Mouse (Mus musculus) G1E (cell line): Measurements from ENCODE around the gene BC035044. TPM values are rescaled to one million over a fixed set of nuclear protein-coding genes. Genes with fewer than 3 reads are reported as not detected.
"Not testable (repeated sequence)": the region's sequence is repeated elsewhere in the genome, so short reads cannot be mapped to it uniquely, and the experiment has no call there.

Experiments
- ATAC-seq: 2 replicates; pipeline ENCODE4 v1.8.0; 2016; ENCODE audit warnings: mild to moderate bottlenecking; ENCODE audit not compliant: insufficient number of reproducible peaks, poor library complexity, low FRiP score, severe bottlenecking; ENCODE audit errors: extremely low read depth
- DNase-seq: peaks from one replicate; pipeline ENCODE4 v3.0.0; 2012; ENCODE audit warnings: low spot score
- H3K27me3 ChIP-seq: 2 replicates; pipeline ENCODE4 v1.6.1; 2012; ENCODE audit warnings: mild to moderate bottlenecking, low read length, inconsistent platforms; ENCODE audit not compliant: insufficient read depth
- H3K36me3 ChIP-seq: replicated peaks from 2 replicates; pipeline ENCODE3; 2012; ENCODE audit warnings: mild to moderate bottlenecking, inconsistent platforms
- H3K4me1 ChIP-seq: 2 replicates; pipeline ENCODE4 v1.6.1; 2012; ENCODE audit warnings: low read depth, low read length, inconsistent platforms, mixed read lengths; ENCODE audit not compliant: insufficient read depth
- H3K4me3 ChIP-seq: 2 replicates; pipeline ENCODE4 v1.5.1; 2012; ENCODE audit warnings: low read depth, mild to moderate bottlenecking, inconsistent platforms, low read length, moderate library complexity, mixed read lengths
- H3K9me3 ChIP-seq: replicated peaks from 2 replicates; pipeline ENCODE4 v1.6.1; 2012; ENCODE audit warnings: inconsistent platforms
- CTCF ChIP-seq: IDR thresholded peaks from 2 replicates; pipeline ENCODE4 v1.5.1; 2012; ENCODE audit warnings: low read depth, low read length, inconsistent platforms, mixed read lengths
- GATA1 ChIP-seq: IDR thresholded peaks from 2 replicates; pipeline ENCODE4 v1.6.1; 2012; ENCODE audit warnings: borderline replicate concordance, low read length, inconsistent platforms, mixed read lengths
- GATA2 ChIP-seq: IDR thresholded peaks from 2 replicates; pipeline ENCODE4 v1.6.1; 2012; ENCODE audit warnings: low read depth, low read length, inconsistent platforms, borderline replicate concordance
- POLR2AphosphoS5 ChIP-seq: IDR thresholded peaks from 2 replicates; pipeline ENCODE4 v1.6.1; 2012; ENCODE audit warnings: low read depth, low read length, inconsistent platforms; ENCODE audit not compliant: insufficient replicate concordance
- TAL1 ChIP-seq: conservative IDR thresholded peaks from 2 replicates; pipeline ENCODE4 v1.6.1; 2012; ENCODE audit warnings: low read depth, low read length, inconsistent platforms, mixed read lengths
- polyA plus RNA-seq: library from polyadenylated mRNA; stranded (reverse); fragments of >175 nt; gene quantifications from 2 replicates; pipeline ENCODE4 v1.2.3, GENCODE M21; 2012
- total RNA-seq, 2 experiments: library from RNA; stranded (forward) in 1 of 2; stranded (reverse) in 1 of 2; fragments of 200-1000 nt in 1 of 2; fragments of >200 nt in 1 of 2; fragmentation: Nextera tagmentation in 1 of 2; gene quantifications; 2 replicates each; pipeline ENCODE4 v1.2.3; 2014 to 2017

Gene BC035044
- total RNA-seq (2014; fragmentation: Nextera tagmentation) (not detected in 2 replicates), total RNA-seq (2017) (0.05 TPM in 1 of 2 replicates, not detected in the other), polyA plus RNA-seq (not detected in 2 replicates)

GRCm38 (mm10) chr6:128890948-128891355, at the start of gene BC035044:
BC035044 (minus strand) TSS chr6:128891126.
- DNase-seq (no peak), ATAC-seq (no peak)
- H3K9me3 ChIP-seq = peaks cover 22% of the 10 kb centered on the region
- H3K4me1 ChIP-seq = no peaks in the 10 kb centered on the region
- H3K4me3 ChIP-seq = no peak within 1 kb of the TSS
- H3K36me3 ChIP-seq = no peaks in the 10 kb centered on the region
- no peaks in the 10 kb centered on the region for H3K27me3 ChIP-seq
- TF ChIP-seq TAL1 (no peak), GATA1 (no peak), GATA2 (no peak), CTCF (no peak), POLR2AphosphoS5 (no peak)

- H3K36me3 ChIP-seq, H3K9me3 ChIP-seq, DNase-seq, H3K27me3 ChIP-seq, H3K4me3 ChIP-seq, ATAC-seq, H3K4me1 ChIP-seq: not testable (repeated sequence)
These were observed 45.2 kb upstream of the BC035044 start for GRCm38 (mm10) chr6:128935889-128936665.

- not testable (repeated sequence) for DNase-seq, H3K4me3 ChIP-seq, H3K36me3 ChIP-seq, H3K4me1 ChIP-seq, H3K27me3 ChIP-seq, ATAC-seq
- H3K9me3 ChIP-seq = peaks cover 15% of the 10 kb centered on the region
These were observed 43.2 kb upstream of the BC035044 start, which contains the start of gene Clec2g for GRCm38 (mm10) chr6:128934081-128934480. Clec2g (plus strand) TSS chr6:128934381.

- Histone ChIP-seq H3K36me3 (no peaks in the 10 kb centered on the region), H3K4me1 (no peaks in the 10 kb centered on the region), H3K27me3 (no peaks in the 10 kb centered on the region), H3K9me3 (peaks cover 15% of the 10 kb centered on the region), H3K4me3 (no peak overlapping the region)
- DNase-seq = no peak
- ATAC-seq = no peak
- TF ChIP-seq POLR2AphosphoS5 = no peak
- TF ChIP-seq TAL1 = no peak
- no peak for TF ChIP-seq GATA1
These were observed 42.1 kb upstream of the BC035044 start for GRCm38 (mm10) chr6:128933050-128933449.

GRCm38 (mm10) chr6:128917322-128917721, 26.4 kb upstream of the BC035044 start:
- no peaks in the 10 kb centered on the region for H3K27me3 ChIP-seq

GRCm38 (mm10) chr6:128913598-128914254, 22.8 kb upstream of the BC035044 start:
- DNase-seq (no peak), ATAC-seq (no peak)
- Histone ChIP-seq H3K27me3 (no peaks in the 10 kb centered on the region), H3K9me3 (peaks cover 18% of the 10 kb centered on the region), H3K4me1 (no peaks in the 10 kb centered on the region), H3K36me3 (no peaks in the 10 kb centered on the region), H3K4me3 (no peak overlapping the region)
- TF ChIP-seq GATA2 (no peak), GATA1 (no peak), TAL1 (no peak)

More at GRCm38 (mm10) chr6:128917322-128917721, 26.4 kb upstream of the BC035044 start:
- Histone ChIP-seq H3K4me3 (no peak overlapping the region), H3K9me3 (peaks cover 28% of the 10 kb centered on the region), H3K36me3 (no peaks in the 10 kb centered on the region), H3K4me1 (no peaks in the 10 kb centered on the region)
- ATAC-seq (no peak), DNase-seq (no peak)
- no peak for TF ChIP-seq TAL1
- no peak for TF ChIP-seq CTCF
- no peak for TF ChIP-seq GATA1
- no peak for TF ChIP-seq GATA2
- TF ChIP-seq POLR2AphosphoS5 = no peak

- not testable (repeated sequence) for H3K4me3 ChIP-seq, H3K27me3 ChIP-seq, H3K36me3 ChIP-seq, DNase-seq, ATAC-seq, H3K4me1 ChIP-seq
- peaks cover 19% of the 10 kb centered on the region for H3K9me3 ChIP-seq
These were observed 10.0 kb upstream of the BC035044 start for GRCm38 (mm10) chr6:128900796-128901552.
